37 mouse cellular contexts compared by ENCODE assay signal in the genomic region with DNA sequence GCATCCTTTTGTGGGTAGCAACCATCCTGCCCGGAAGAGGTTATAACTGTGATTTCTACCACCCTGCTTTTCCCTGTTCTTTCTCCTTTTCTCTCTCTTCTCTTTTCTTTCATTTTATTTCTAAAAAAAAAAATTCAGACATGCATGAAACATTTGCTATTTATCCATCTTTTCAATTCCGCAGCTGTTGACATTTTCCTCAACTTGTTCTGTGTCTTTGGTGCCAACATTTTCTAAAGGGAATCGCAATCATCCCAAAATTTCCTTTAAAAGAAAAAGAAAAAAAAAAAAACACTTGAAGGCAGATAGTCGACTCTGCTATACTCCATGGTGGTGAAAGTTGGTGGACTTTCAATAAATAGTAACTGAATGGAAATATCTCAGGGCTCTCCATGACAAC. TPM values are rescaled to one million over a fixed set of nuclear protein-coding genes. Genes with fewer than 3 reads are reported as not detected.
"Had no signal": no experiment of that assay in that cellular context is flagged by ENCODE, and none has a peak within 500 bp of the region (broad histone marks: within the 10 kb centered on the region; RNA-seq: fewer than 3 reads in every experiment).

No protein-coding gene starts in this region.

- H3K27ac ChIP-seq: heart, adult 2 months; heart, embryonic 13.5 days; heart, embryonic 15.5 days; hindbrain, embryonic 12.5 days; hindbrain, embryonic 14.5 days; intestine, embryonic 15.5 days; left cerebral cortex, adult 2 months; limb, embryonic 10.5 days; limb, embryonic 12.5 days; liver, embryonic 13.5 days; liver, embryonic 15.5 days had no signal

- ATAC-seq: hindbrain, embryonic 16.5 days; inflammation-experienced regulatory T-cells, adult 6 months; intestine, embryonic 15.5 days; intestine, postnatal 0 days had no signal

- H3K9me3 ChIP-seq: heart, embryonic 13.5 days; heart, embryonic 15.5 days; hindbrain, embryonic 12.5 days; intestine, embryonic 15.5 days; limb, embryonic 10.5 days; limb, embryonic 12.5 days; liver, embryonic 13.5 days; liver, embryonic 15.5 days had no signal

- DNase-seq: gastrocnemius, postnatal 14 days; gastrocnemius, postnatal 36 days; heart, adult 2 months; heart, postnatal 14 days; heart, postnatal 36 days; kidney, adult 18-20 months; kidney, adult 8-10 months; kidney, postnatal 10 days; kidney, postnatal 25 days; kidney, postnatal 4 days; layer of hippocampus, adult 9-11 months; liver; liver, embryonic 13.5 days had no signal

- H3K9ac ChIP-seq: heart, embryonic 13.5 days; heart, embryonic 15.5 days; hindbrain, embryonic 12.5 days; hindbrain, embryonic 14.5 days; intestine, embryonic 15.5 days; limb, embryonic 12.5 days; liver, embryonic 13.5 days; liver, embryonic 15.5 days had no signal

- H3K27me3 ChIP-seq: heart, embryonic 13.5 days; hindbrain, embryonic 12.5 days; intestine, embryonic 15.5 days; limb, embryonic 12.5 days; liver, embryonic 13.5 days; liver, embryonic 15.5 days had no signal

- H3K4me3 ChIP-seq: heart, adult 2 months; heart, embryonic 13.5 days; heart, embryonic 15.5 days; hindbrain, embryonic 12.5 days; intestine, embryonic 15.5 days; left cerebral cortex, adult 2 months; limb, embryonic 10.5 days; limb, embryonic 12.5 days; liver, embryonic 13.5 days; liver, embryonic 15.5 days had no signal

- H3K4me1 ChIP-seq: intestine, embryonic 15.5 days; limb, embryonic 10.5 days; limb, embryonic 12.5 days; liver, embryonic 13.5 days; liver, embryonic 15.5 days had no signal

- H3K36me3 ChIP-seq: heart, embryonic 13.5 days; heart, embryonic 15.5 days; hindbrain, embryonic 12.5 days; intestine, embryonic 15.5 days; limb, embryonic 10.5 days; limb, embryonic 12.5 days; liver, embryonic 13.5 days; liver, embryonic 15.5 days had no signal

- H3K4me2 ChIP-seq: heart, embryonic 11.5 days; heart, embryonic 13.5 days; heart, embryonic 15.5 days; hindbrain, embryonic 12.5 days; hindbrain, embryonic 14.5 days; intestine, embryonic 15.5 days; limb, embryonic 12.5 days; liver, embryonic 11.5 days; liver, embryonic 13.5 days; liver, embryonic 15.5 days had no signal

RNA-seq across cellular contexts. Expression of gene Ccn5, which starts 11.5 kb away (rescaled TPM):
- total RNA-seq: hematopoietic stem cell, adult 5-6 weeks; layer of hippocampus, postnatal 14 days had no signal
- polyA plus RNA-seq: hindbrain, embryonic 14.5 days; inflammation-experienced regulatory T-cells, adult 6 months; intestine, postnatal 0 days; liver, embryonic 11.5 days had no signal

RNA-seq across cellular contexts. Expression of gene Kcnk15, which starts 44.3 kb away (rescaled TPM):
- total RNA-seq: gastrocnemius, adult 18-20 months; gastrocnemius, postnatal 14 days; gastrocnemius, postnatal 36 days; heart, adult 2 months; heart, postnatal 14 days; heart, postnatal 36 days; hematopoietic stem cell, adult 5-6 weeks; layer of hippocampus, adult 8-10 months; left cerebral cortex, postnatal 14 days had no signal
- polyA plus RNA-seq: gonadal fat pad, adult 2 months; heart, adult 2 months; heart, embryonic 11.5 days; heart, embryonic 13.5 days; heart, embryonic 15.5 days; heart, postnatal 0 days; hindbrain, embryonic 12.5 days; hindbrain, embryonic 14.5 days; inflammation-experienced regulatory T-cells, adult 6 months; intestine, embryonic 15.5 days; intestine, postnatal 0 days; kidney, embryonic 14.5 days; kidney, embryonic 16.5 days; limb, embryonic 10.5 days; limb, embryonic 12.5 days; limb, embryonic 14.5 days; liver, embryonic 11.5 days; liver, embryonic 13.5 days; liver, embryonic 15.5 days had no signal
